Mouse (Mus musculus) liver, postnatal 0 days (tissue): ENCODE data around the gene Rbp1. TPM values are rescaled to one million over a fixed set of nuclear protein-coding genes. Genes with fewer than 3 reads are reported as not detected.

Source experiments
- ATAC-seq: fragments of 200-750 bp; cut with Nextera tagmentation; 2 replicates; pipeline ENCODE4 v1.8.0; 2017; ENCODE audit warnings: mild to moderate bottlenecking, moderate library complexity
- DNase-seq: peaks from one replicate; pipeline ENCODE4 v3.0.0-alpha.2; 2016
- H3K27ac ChIP-seq: fragments of 300-500 bp; sonication (generic); 2 replicates; pipeline ENCODE4 v1.5.1; 2014; ENCODE audit warnings: antibody characterized with exemption, moderate library complexity, mild to moderate bottlenecking, low read depth
- H3K27me3 ChIP-seq: fragments of 300-500 bp; sonication (generic); 2 replicates; pipeline ENCODE4 v1.6.1; 2014; ENCODE audit warnings: low read length, control low read depth, mixed read lengths; ENCODE audit not compliant: insufficient read depth
- H3K36me3 ChIP-seq: fragments of 300-500 bp; sonication (generic); replicated peaks from 2 replicates; pipeline ENCODE4 v1.6.1; 2014; ENCODE audit warnings: mild to moderate bottlenecking, control low read depth, low read length, moderate library complexity, mixed read lengths; ENCODE audit not compliant: insufficient read depth
- H3K4me1 ChIP-seq: fragments of 300-500 bp; sonication (generic); 2 replicates; pipeline ENCODE4 v1.6.1; 2014; ENCODE audit warnings: antibody characterized with exemption, mild to moderate bottlenecking, control low read depth; ENCODE audit not compliant: insufficient read depth
- H3K4me2 ChIP-seq: fragments of 300-500 bp; sonication (generic); 2 replicates; pipeline ENCODE4 v1.6.1; 2014; ENCODE audit warnings: low read depth, mild to moderate bottlenecking, low read length, moderate library complexity, mixed read lengths
- H3K4me3 ChIP-seq: fragments of 300-500 bp; sonication (generic); 2 replicates; pipeline ENCODE4 v1.5.1; 2014; ENCODE audit warnings: low read depth, low read length
- H3K9ac ChIP-seq: fragments of 300-500 bp; sonication (generic); replicated peaks from 2 replicates; pipeline ENCODE4 v1.6.1; 2014; ENCODE audit warnings: mild to moderate bottlenecking, moderate library complexity
- H3K9me3 ChIP-seq: fragments of 300-500 bp; sonication (generic); 2 replicates; pipeline ENCODE4 v1.6.1; 2016; ENCODE audit warnings: mild to moderate bottlenecking, control low read depth, low read length, mixed read lengths
- CTCF ChIP-seq: sonication (generic); IDR thresholded peaks from 2 replicates; pipeline ENCODE4 v1.5.1; 2016; ENCODE audit warnings: antibody characterized with exemption, low read depth
- EP300 ChIP-seq: IDR thresholded peaks from 2 replicates; pipeline ENCODE4 v1.6.1; 2016; ENCODE audit warnings: antibody characterized with exemption, low read depth, mild to moderate bottlenecking
- WGBS: fragments of 180-500 bp; shearing (Covaris S2); extraction: QIAGEN DNeasy Blood & Tissue Kit; methylation state at CpG from one replicate; pipeline ENCODE4 v1.1.7; 2014; ENCODE audit not compliant: insufficient replicate concordance; 5-methylcytosine and 5-hydroxymethylcytosine counted together
- polyA plus RNA-seq: library from polyadenylated mRNA; unstranded; fragments of >200 nt; fragmentation: Nextera tagmentation; extraction: Ambion mirVana; gene quantifications from 2 replicates; pipeline ENCODE4 v1.2.1, GENCODE M21; 2015

The Rbp1 gene
- polyA plus RNA-seq, 1 experiment from 2014 or later, result 54.3 TPM

GRCm38 (mm10) chr9:98492212-98492611, 69.5 kb downstream of the Rbp1 start:
- H3K4me3 ChIP-seq, result no peak overlapping the region
- no peak for TF ChIP-seq CTCF
- no peaks in the 10 kb centered on the region for H3K9me3 ChIP-seq
- H3K9ac ChIP-seq, result no peak overlapping the region
- H3K27me3 ChIP-seq, result no peaks in the 10 kb centered on the region
- ATAC-seq (peak; percentile 3; the same call in 1 of the 2 replicates), DNase-seq (no peak)
- no peaks in the 10 kb centered on the region for H3K36me3 ChIP-seq
- peak overlapping the region; percentile 29; the same call in 1 of the 2 replicates for H3K27ac ChIP-seq
- WGBS, result 30% methylated on average over 5 of the region's 5 CpGs
- H3K4me1 ChIP-seq, result peaks cover 40% of the 10 kb centered on the region
- H3K4me2 ChIP-seq, result peak overlapping the region; percentile 55

GRCm38 (mm10) chr9:98492821-98493220, 70.1 kb downstream of the Rbp1 start:
- Histone ChIP-seq H3K9me3 (no peaks in the 10 kb centered on the region), H3K4me3 (no peak overlapping the region), H3K27ac (peak overlapping the region; percentile 29; the same call in 1 of the 2 replicates), H3K27me3 (no peaks in the 10 kb centered on the region), H3K36me3 (no peaks in the 10 kb centered on the region), H3K4me1 (peaks cover 40% of the 10 kb centered on the region), H3K9ac (no peak overlapping the region), H3K4me2 (peak overlapping the region; percentile 55)
- no peak for DNase-seq
- TF ChIP-seq EP300 (no peak), CTCF (no peak)
- WGBS, result 58% methylated on average over 1 of the region's 1 CpGs
- ATAC-seq, result no peak

Other genes with a start within 250 kb of the Rbp1 start
- gene Nmnat3, start 135.5 kb upstream of the Rbp1 start, polyA plus RNA-seq, result 13.9 and 14.2 TPM in 2 replicates
- 85.5 and 94.5 TPM in 2 replicates for gene Rbp2, start 63.2 kb downstream of the Rbp1 start, polyA plus RNA-seq
- gene Copb2, start 140.8 kb downstream of the Rbp1 start, polyA plus RNA-seq, result 66.0 and 70.7 TPM in 2 replicates
- 25.9 and 26.0 TPM in 2 replicates for gene Mrps22, start 178.7 kb downstream of the Rbp1 start, polyA plus RNA-seq